Mouse (Mus musculus) MEL (cell line): ENCODE data around the gene Trp53rkb.

Experiments used
- CHD2 ChIP-seq: IDR thresholded peaks from 2 replicates; pipeline ENCODE4 v1.6.1; 2011; ENCODE audit warnings: low read length, improper control_type of control experiment
- CTCF ChIP-seq, 3 experiments: IDR thresholded peaks in 2 of 3; conservative IDR thresholded peaks in 1 of 3; 2 replicates each; pipeline ENCODE4 v1.5.1; 2011 to 2012; ENCODE audit warnings: low read length in 3 of 3, low read depth in 2 of 3, mild to moderate bottlenecking in 2 of 3, improper control_type of control experiment in 1 of 3, inconsistent platforms in 1 of 3, mixed read lengths in 1 of 3, moderate library complexity in 1 of 3; ENCODE audit not compliant: control insufficient read depth in 1 of 3, insufficient read depth in 1 of 3, poor library complexity in 1 of 3, severe bottlenecking in 1 of 3
- ELF1 ChIP-seq: IDR thresholded peaks from 2 replicates; pipeline ENCODE4 v1.6.1; 2014; ENCODE audit warnings: low read depth, mild to moderate bottlenecking, inconsistent platforms, low read length, improper control_type of control experiment, moderate library complexity
- EP300 ChIP-seq, 2 experiments: IDR thresholded peaks; 2 replicates each; pipeline ENCODE4 v1.6.1; 2011; ENCODE audit warnings: improper control_type of control experiment in 2 of 2, low read length in 2 of 2, low read depth in 1 of 2, mild to moderate bottlenecking in 1 of 2
- JUND ChIP-seq: IDR thresholded peaks from 2 replicates; pipeline ENCODE4 v1.6.1; 2011; ENCODE audit warnings: low read depth, mild to moderate bottlenecking, improper control_type of control experiment, low read length
- MAX ChIP-seq: IDR thresholded peaks from 2 replicates; pipeline ENCODE4 v1.6.1; 2011; ENCODE audit warnings: low read length, improper control_type of control experiment
- NELFE ChIP-seq: IDR thresholded peaks from 2 replicates; pipeline ENCODE4 v1.6.1; 2011; ENCODE audit warnings: low read depth, low read length, improper control_type of control experiment
- POLR2A ChIP-seq, 2 experiments: IDR thresholded peaks; 2 replicates each; pipeline ENCODE4 v1.6.1; 2011 to 2012; ENCODE audit warnings: low read length in 2 of 2, mild to moderate bottlenecking in 2 of 2, control low read depth in 1 of 2, improper control_type of control experiment in 1 of 2, low read depth in 1 of 2, moderate library complexity in 1 of 2; ENCODE audit not compliant: control insufficient read depth in 1 of 2, insufficient read depth in 1 of 2, poor library complexity in 1 of 2
- RCOR1 ChIP-seq: IDR thresholded peaks from 2 replicates; pipeline ENCODE4 v1.6.1; 2012; ENCODE audit warnings: low read depth, mild to moderate bottlenecking, inconsistent platforms, low read length, improper control_type of control experiment
- SMC3 ChIP-seq: IDR thresholded peaks from 2 replicates; pipeline ENCODE4 v1.6.1; 2011; ENCODE audit warnings: low read depth, low read length, improper control_type of control experiment
- TAL1 ChIP-seq: IDR thresholded peaks from 2 replicates; pipeline ENCODE4 v1.6.1; 2012; ENCODE audit warnings: mild to moderate bottlenecking, inconsistent platforms, low read length, moderate library complexity, mixed read lengths
- TBP ChIP-seq: IDR thresholded peaks from 2 replicates; pipeline ENCODE4 v1.8.0; 2011; ENCODE audit warnings: low read depth, low read length, improper control_type of control experiment

DNA sequence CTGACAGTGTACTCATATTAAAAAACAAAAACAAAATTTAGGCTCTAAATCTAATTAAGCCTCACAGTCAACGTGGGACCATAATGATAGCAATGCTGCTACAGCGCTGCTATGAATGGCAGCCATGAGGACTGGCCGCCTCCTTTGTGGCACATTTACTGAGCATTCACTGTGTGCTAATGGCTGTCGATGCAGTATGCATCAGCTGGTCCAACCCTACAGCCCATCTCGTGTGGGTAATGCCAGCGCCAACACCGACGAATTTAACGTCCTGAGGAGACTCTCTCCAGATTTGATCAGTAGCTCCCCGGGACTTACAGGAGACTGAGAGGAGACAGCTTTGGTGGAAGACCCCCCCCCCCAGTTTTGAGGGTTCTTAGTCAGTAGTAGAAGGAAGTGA lies 18.1 kb upstream of the Trp53rkb start:
- TF ChIP-seq CHD2 (no peak), RCOR1 (no peak), CTCF (IDR thresholded peaks at IDR 0.05 in 2 of 3, conservative IDR thresholded peaks at IDR 0.05 in 1 of 3; ENCODE audit: control insufficient read depth in 1 of 3, insufficient read depth in 1 of 3, low read depth in 2 of 3, low read length in 3 of 3, poor library complexity in 1 of 3, severe bottlenecking in 1 of 3) (no peak), SMC3 (no peak), POLR2A (IDR thresholded peaks at IDR 0.05; ENCODE audit: control insufficient read depth in 1 of 2, insufficient read depth in 1 of 2, low read depth in 1 of 2, low read length in 2 of 2, poor library complexity in 1 of 2) (no peak), EP300 (IDR thresholded peaks at IDR 0.05; ENCODE audit: low read depth in 1 of 2, low read length in 2 of 2) (no peak), MAX (no peak), ELF1 (no peak), TBP (no peak), JUND (no peak), NELFE (no peak), TAL1 (no peak)
